Mouse (Mus musculus) small intestine, adult 2 months (tissue): ENCODE results near the gene Wfikkn1.

Source experiments
- CTCF ChIP-seq: fragments of 200-500 bp; IDR thresholded peaks from 2 replicates; pipeline ENCODE4 v1.5.1; 2012; ENCODE audit warnings: low read depth, mild to moderate bottlenecking, control low read depth, inconsistent platforms, low read length, moderate library complexity, mixed read lengths; ENCODE audit not compliant: insufficient replicate concordance, insufficient read length; ENCODE audit errors: extremely low read depth
- POLR2A ChIP-seq: fragments of 200-500 bp; IDR thresholded peaks from 2 replicates; pipeline ENCODE4 v1.6.1; 2012; ENCODE audit warnings: low read depth, mild to moderate bottlenecking, control low read depth, inconsistent platforms, low read length, moderate library complexity

DNA sequence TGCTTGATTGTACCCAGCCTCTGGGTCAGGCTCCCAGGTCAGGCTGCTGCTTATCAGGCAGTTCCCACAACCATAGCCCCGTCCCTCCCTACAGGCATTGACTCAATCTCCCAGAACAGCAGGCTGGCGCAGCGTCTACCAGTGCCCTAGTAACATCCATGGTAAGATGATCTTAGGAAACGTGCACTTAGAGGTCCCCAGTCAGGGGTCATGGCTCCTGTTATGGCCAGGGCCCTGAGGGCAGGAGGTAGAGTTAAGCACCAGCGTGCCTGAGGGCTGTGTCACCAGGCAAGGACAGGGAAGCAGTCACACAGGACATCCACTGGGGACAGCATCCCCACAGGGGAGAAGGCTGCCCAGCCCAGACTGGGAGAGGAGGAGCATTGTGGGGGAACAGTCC is 1.6 kb upstream of the Wfikkn1 start:
- TF ChIP-seq POLR2A (no peak), CTCF (no peak)
